Mouse (Mus musculus) Patski (cell line): ENCODE data around the gene Polr2g. TPM values are rescaled to one million over a fixed set of nuclear protein-coding genes. Genes with fewer than 3 reads are reported as not detected.
"Not testable (repeated sequence)": the region's sequence is repeated elsewhere in the genome, so short reads cannot be mapped to it uniquely, and the experiment has no call there.

Experiments
- ATAC-seq: fragments of 100-300 bp; one replicate; pipeline ENCODE4 v1.8.0; 2021
- CTCF ChIA-PET: fragments of 350-600 bp; sonication (Branson Sonifier 250); formaldehyde crosslinking; loops from one replicate; lab custom pipeline; 2022; ENCODE audit warnings: inconsistent platforms; lab: Charles Lee
- POLR2A ChIA-PET: fragments of 350-600 bp; sonication (Branson Sonifier 250); formaldehyde crosslinking; loops from one replicate; lab custom pipeline; 2022; ENCODE audit warnings: antibody characterized with exemption, inconsistent platforms; lab: Charles Lee
- DNase-seq: peaks from one replicate; pipeline ENCODE4 v3.0.0-alpha.2; 2011; ENCODE audit warnings: low read depth, low spot score
- H3K27me3 ChIP-seq: fragments of 371-371 bp; one replicate; pipeline ENCODE4 v1.5.1; 2021
- CTCF ChIP-seq: fragments of 100-300 bp; IDR thresholded peaks from one replicate; pipeline ENCODE4 v1.5.1; 2021
- in situ Hi-C: fragments of 300-500 bp; cut with MboI; formaldehyde crosslinking; loops from 3 replicates; pipeline ENCODE4 v1.11.1; 2018; ENCODE audit warnings: low pct_unique_long_range_greater_than_20kb, mixed read lengths
- polyA plus RNA-seq: library from polyadenylated mRNA; unstranded; gene quantifications from one replicate; pipeline ENCODE4 v1.2.3, GENCODE M21; 2021

Gene Polr2g
- polyA plus RNA-seq, result 148 TPM

- no peak for TF ChIP-seq CTCF
- in situ Hi-C loops, result no loop called here
- DNase-seq (no peak), ATAC-seq (peak; percentile 63)
- ChIA-PET CTCF (interaction anchor here (0.6 to 4.9 kb wide), 10 partner anchors 10 to 81 kb away, joined by 3 to 26 read pairs (median 4); partner anchors contain the start of gene Taf6l), POLR2A (interaction anchor here (0.6 to 2.3 kb wide), 10 partner anchors 9 to 25 kb away, joined by 3 to 7 read pairs (median 5); partner anchors contain the start of genes Hnrnpul2 and Taf6l)
- no peaks in the 10 kb centered on the region for H3K27me3 ChIP-seq
Observed at GRCm38 (mm10) chr19:8798264-8798946, at the start of gene Polr2g. Polr2g (minus strand) TSS chr19:8798577.

- no peaks in the 10 kb centered on the region for H3K27me3 ChIP-seq
- in situ Hi-C loops, result loop anchor here (5.0 to 25.0 kb wide), 2 partner anchors 268 to 1043 kb away; partner anchors contain the start of gene Incenp
- ChIA-PET CTCF (interaction anchor here (0.7 to 2.4 kb wide), 11 partner anchors 9 to 935 kb away, joined by 3 to 13 read pairs (median 3); partner anchors contain the start of gene Uqcc3), POLR2A (interaction anchor here (0.5 to 0.9 kb wide), 2 partner anchors 20 to 1094 kb away, joined by 3 to 6 read pairs; no protein-coding TSS in a partner anchor)
- DNase-seq (no peak), ATAC-seq (peak; percentile 71)
- peak; percentile 86 for TF ChIP-seq CTCF
Observed at GRCm38 (mm10) chr19:8844371-8845129, 46.2 kb upstream of the Polr2g start.

GRCm38 (mm10) chr19:8842961-8843360 lies 44.6 kb upstream of the Polr2g start:
- ChIA-PET CTCF (no interaction called here), POLR2A (no interaction called here)
- H3K27me3 ChIP-seq, result no peaks in the 10 kb centered on the region
- TF ChIP-seq CTCF, result no peak
- no peak for ATAC-seq
- no peak for DNase-seq
- in situ Hi-C loops, result loop anchor here (25.0 kb wide), 1 partner anchor 1044 kb away; the partner anchor contains the start of gene Incenp

- TF ChIP-seq CTCF, result no peak
- DNase-seq (no peak), ATAC-seq (no peak)
- ChIA-PET CTCF (no interaction called here), POLR2A (no interaction called here)
- in situ Hi-C loops, result loop anchor here (25.0 kb wide), 1 partner anchor 1046 kb away; the partner anchor contains the start of gene Incenp
- no peaks in the 10 kb centered on the region for H3K27me3 ChIP-seq
Observed at GRCm38 (mm10) chr19:8841012-8841411, 42.6 kb upstream of the Polr2g start.

- no peaks in the 10 kb centered on the region for H3K27me3 ChIP-seq
- in situ Hi-C loops, result loop anchor here (25.0 kb wide), 1 partner anchor 1047 kb away; the partner anchor contains the start of gene Incenp
- no peak for ATAC-seq
- ChIA-PET POLR2A (no interaction called here), CTCF (interaction anchor here (0.6 to 1.3 kb wide), 3 partner anchors 15 to 255 kb away, joined by 3 to 4 read pairs (median 3); no protein-coding TSS in a partner anchor)
- TF ChIP-seq CTCF, result no peak
- no peak for DNase-seq
Observed at GRCm38 (mm10) chr19:8839908-8840791, 41.8 kb upstream of the Polr2g start.

- in situ Hi-C loops, result loop anchor here (25.0 kb wide), 1 partner anchor 1048 kb away; the partner anchor contains the start of gene Incenp
- CTCF ChIA-PET, result interaction anchor here (0.9 to 1.3 kb wide), 4 partner anchors 10 to 72 kb away, joined by 3 to 4 read pairs (median 4); partner anchors contain the start of gene AC129217.1
- POLR2A ChIA-PET, result interaction anchor here (1.3 to 1.5 kb wide), 2 partner anchors 10 to 20 kb away, joined by 5 read pairs; partner anchors contain the start of genes AC129217.1, Hnrnpul2 and Ttc9c
- DNase-seq, result no peak
- ATAC-seq, result no peak
- H3K27me3 ChIP-seq, result no peaks in the 10 kb centered on the region
- no peak for TF ChIP-seq CTCF
Observed at GRCm38 (mm10) chr19:8839103-8839907, 40.9 kb upstream of the Polr2g start, which contains the start of gene Gng3. Gng3 (minus strand) TSS chr19:8839194.

- DNase-seq (no peak), ATAC-seq (no peak)
- no peak for TF ChIP-seq CTCF
- POLR2A ChIA-PET, result interaction anchor here (0.7 to 1.5 kb wide), 4 partner anchors 9 to 145 kb away, joined by 3 to 5 read pairs (median 4); partner anchors contain the start of genes AC129217.1, Hnrnpul2 and Ttc9c
- CTCF ChIA-PET, result interaction anchor here (1.1 to 1.2 kb wide), 2 partner anchors 9 to 73 kb away, joined by 3 to 4 read pairs; partner anchors contain the start of gene AC129217.1
- in situ Hi-C loops, result loop anchor here (25.0 kb wide), 1 partner anchor 1049 kb away; the partner anchor contains the start of gene Incenp
- H3K27me3 ChIP-seq, result no peaks in the 10 kb centered on the region
Observed at GRCm38 (mm10) chr19:8838041-8838730, 39.8 kb upstream of the Polr2g start.

- CTCF ChIA-PET, result no interaction called here
- H3K27me3 ChIP-seq, result no peaks in the 10 kb centered on the region
- POLR2A ChIA-PET, result interaction anchor here (0.7 kb wide), 1 partner anchor 146 kb away, joined by 3 read pairs; no protein-coding TSS in a partner anchor
- peak; percentile 77 for TF ChIP-seq CTCF
- no peak for DNase-seq
- in situ Hi-C loops, result loop anchor here (25.0 kb wide), 1 partner anchor 1050 kb away; the partner anchor contains the start of gene Incenp
- ATAC-seq, result peak; percentile 51
Observed at GRCm38 (mm10) chr19:8837251-8837791, 38.9 kb upstream of the Polr2g start, which contains the start of gene Bscl2. Bscl2 (plus strand) TSS chr19:8837467.

GRCm38 (mm10) chr19:8836327-8836726 lies 38.0 kb upstream of the Polr2g start:
- not testable (repeated sequence) for ATAC-seq, DNase-seq
- POLR2A ChIA-PET, result interaction anchor here (1.3 kb wide), 1 partner anchor 16 kb away, joined by 3 read pairs; the partner anchor contains the start of gene Hnrnpul2

More at GRCm38 (mm10) chr19:8836327-8836726, 38.0 kb upstream of the Polr2g start:
- in situ Hi-C loops, result loop anchor here (25.0 kb wide), 1 partner anchor 1051 kb away; the partner anchor contains the start of gene Incenp
- not testable (repeated sequence) for H3K27me3 ChIP-seq
- CTCF ChIA-PET, result interaction anchor here (1.5 kb wide), 1 partner anchor 9 kb away, joined by 4 read pairs; no protein-coding TSS in a partner anchor
